Mouse (Mus musculus): ENCODE measurements around the gene Ntm.

DNA sequence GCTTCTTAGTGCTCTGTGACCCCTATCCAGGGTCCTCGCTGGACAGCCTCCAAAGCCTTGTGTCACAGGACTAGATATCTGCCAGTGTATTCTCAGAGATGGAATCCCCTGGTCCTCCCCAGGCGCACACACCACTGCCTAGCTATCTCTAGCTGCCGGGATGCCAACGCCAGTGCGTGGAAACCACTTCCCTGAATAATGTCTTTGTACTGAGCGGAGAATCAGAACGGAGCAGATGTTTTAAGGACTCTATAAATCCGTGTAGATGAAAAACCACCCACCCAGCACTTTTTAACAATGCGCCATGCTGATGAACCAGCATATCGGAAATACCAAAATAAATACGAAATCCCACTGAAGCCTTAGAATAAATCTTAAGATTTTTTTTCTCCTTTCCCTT lies 384.7 kb downstream of the Ntm start:
- TF ChIP-seq CTCF (IDR thresholded peaks at IDR 0.05) (no peak), EP300 (IDR thresholded peaks at IDR 0.05) (no peak)
